Mouse (Mus musculus): ENCODE measurements at regions not wholly inside any gene's neighbourhood (a gene's known extent, or its start where the extent isn't known, plus 50 kb on each side); places are given as distances from the start of the nearest gene placed in this dataset.

DNA sequence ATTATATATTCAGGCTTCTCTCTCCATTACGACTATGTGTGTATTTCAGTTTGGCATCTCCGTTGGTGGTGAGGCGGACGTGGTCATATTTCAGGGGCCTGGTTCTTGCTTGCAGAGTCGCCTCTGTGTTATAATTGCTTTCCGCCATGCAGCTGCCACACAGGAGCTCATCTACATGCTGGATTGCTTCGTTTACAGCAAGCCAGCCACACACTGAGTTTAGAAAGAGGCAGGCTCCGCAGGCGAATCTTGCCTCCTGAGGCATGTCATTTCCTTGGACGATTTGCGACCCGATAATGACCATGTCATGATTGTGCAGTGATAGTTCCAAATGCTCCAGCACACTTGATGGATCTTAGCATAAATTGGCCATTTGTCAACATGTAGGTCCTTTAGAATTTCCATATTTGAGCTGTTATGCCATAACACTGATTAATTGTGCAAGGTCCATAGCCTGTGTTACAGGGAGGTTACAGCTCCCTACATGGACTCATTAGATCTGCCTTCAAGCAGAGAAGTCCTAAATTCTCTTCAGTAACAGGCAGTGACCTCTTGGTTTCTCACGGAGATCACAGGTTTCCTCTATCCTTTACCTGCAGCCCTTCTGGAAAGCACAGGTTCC, 335.9 kb downstream of the Psat1 start:
- no peaks in the 10 kb centered on the region for H3K27me3 ChIP-seq (replicated peaks)
- no peaks in the 10 kb centered on the region for H3K9me3 ChIP-seq (replicated peaks)
- WGBS (ENCODE audit: insufficient replicate concordance) = 70% methylated on average over 13 of the region's 13 CpGs
- H3K4me3 ChIP-seq = no peak overlapping the region
- H3K27ac ChIP-seq = no peak overlapping the region
- H3K4me2 ChIP-seq = no peak overlapping the region
- no peaks in the 10 kb centered on the region for H3K4me1 ChIP-seq
- ATAC-seq = no peak
- no peak overlapping the region for H3K9ac ChIP-seq
- no peaks in the 10 kb centered on the region for H3K36me3 ChIP-seq

DNA sequence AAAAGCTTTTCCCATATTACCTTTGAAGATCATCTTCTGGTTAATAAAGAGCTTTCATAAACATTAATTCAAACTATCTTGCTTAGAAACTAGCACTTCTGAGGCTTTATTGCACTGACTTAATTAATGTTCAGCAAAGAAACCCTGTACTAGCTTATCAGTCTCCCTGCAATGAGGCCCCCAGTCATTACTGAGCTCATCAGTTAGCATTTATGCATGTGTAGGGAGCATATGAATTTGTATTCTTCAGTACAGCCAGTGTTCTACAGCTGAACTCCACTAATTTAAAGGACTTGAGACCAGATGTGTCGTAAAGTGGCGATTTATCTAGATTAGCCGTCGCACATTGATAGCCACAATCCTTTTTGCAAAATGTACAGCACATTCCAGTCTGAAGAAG, 340.7 kb downstream of the Psat1 start:
- Histone ChIP-seq H3K4me2 (no peak overlapping the region), H3K4me3 (no peak overlapping the region), H3K9ac (no peak overlapping the region), H3K4me1 (no peaks in the 10 kb centered on the region), H3K9me3 (replicated peaks) (no peaks in the 10 kb centered on the region), H3K27me3 (replicated peaks) (no peaks in the 10 kb centered on the region), H3K27ac (no peak overlapping the region), H3K36me3 (no peaks in the 10 kb centered on the region)
- 72% methylated on average over 4 of the region's 4 CpGs for WGBS (ENCODE audit: insufficient replicate concordance)
- no peak for ATAC-seq

DNA sequence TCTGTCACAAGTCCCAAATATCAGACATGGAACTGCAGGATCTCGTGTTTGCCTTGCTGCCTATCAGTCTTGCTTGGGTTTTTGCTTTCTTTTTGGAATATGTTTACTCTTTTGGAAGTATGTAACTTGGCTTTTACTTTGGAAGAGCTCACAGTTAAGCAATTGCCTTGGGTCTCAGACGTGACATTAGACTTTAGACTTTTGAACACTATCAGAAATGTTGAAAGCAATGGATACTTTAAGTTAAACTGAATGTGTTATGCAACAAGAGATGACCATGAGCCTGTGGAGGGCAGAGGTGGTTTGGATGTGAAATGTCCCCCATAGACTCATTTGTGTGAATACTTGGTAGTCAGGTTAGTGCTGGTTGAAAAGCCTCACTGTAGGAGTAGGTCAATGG, 354.3 kb downstream of the Psat1 start:
- Histone ChIP-seq H3K27ac (no peak overlapping the region), H3K4me3 (no peak overlapping the region), H3K27me3 (replicated peaks) (no peaks in the 10 kb centered on the region), H3K9me3 (replicated peaks) (no peaks in the 10 kb centered on the region), H3K36me3 (no peaks in the 10 kb centered on the region), H3K4me1 (no peaks in the 10 kb centered on the region), H3K9ac (no peak overlapping the region), H3K4me2 (no peak overlapping the region)
- WGBS (ENCODE audit: insufficient replicate concordance) = 54% methylated on average over 2 of the region's 2 CpGs
- ATAC-seq = no peak

DNA sequence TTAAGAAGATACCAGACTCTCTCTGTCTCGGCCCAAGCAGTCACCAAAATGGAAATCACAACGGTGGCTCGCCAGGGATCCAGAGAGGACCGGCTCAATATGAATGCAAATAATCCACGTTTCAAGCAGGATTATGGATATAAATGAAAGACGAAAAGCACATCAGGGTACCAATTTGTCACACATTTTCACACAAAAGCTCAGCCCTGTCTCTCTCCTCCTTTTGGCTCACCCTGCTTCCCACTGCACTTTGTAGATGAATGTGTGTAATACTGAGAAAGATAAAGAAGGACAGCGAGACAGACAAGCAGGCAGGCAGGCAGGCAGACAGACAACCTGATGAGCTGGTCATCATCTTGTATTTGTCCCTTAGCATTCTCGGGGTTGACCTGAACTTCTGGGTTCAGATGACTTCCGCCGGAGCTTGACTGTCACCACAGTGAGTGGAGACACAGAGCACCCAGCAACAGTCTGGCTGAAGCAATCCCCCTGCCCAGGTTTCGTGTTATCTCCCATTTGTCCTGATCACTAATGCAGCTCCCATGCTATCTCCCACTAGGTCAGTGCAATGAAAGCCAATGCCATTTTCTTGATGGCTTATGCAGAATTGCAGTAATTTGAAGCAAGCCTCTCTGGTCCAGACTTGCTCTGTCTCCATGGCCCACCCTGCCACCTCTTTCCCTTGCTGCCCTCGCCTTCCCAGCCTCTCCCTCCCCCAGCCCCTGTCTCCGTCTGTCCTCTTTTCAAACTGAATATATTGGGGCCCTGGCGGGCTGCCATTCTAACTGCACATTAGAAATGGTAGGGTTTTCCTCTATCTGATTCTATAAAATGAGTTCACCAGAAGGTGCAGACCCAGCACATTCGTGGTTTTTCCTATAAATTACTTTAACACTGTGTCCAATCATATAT, 363.1 kb downstream of the Psat1 start:
- peaks cover 7% of the 10 kb centered on the region; the same call in 1 of the 2 replicates for H3K4me1 ChIP-seq
- H3K36me3 ChIP-seq = no peaks in the 10 kb centered on the region
- no peak for ATAC-seq
- no peak overlapping the region for H3K4me3 ChIP-seq
- no peak overlapping the region for H3K27ac ChIP-seq
- no peaks in the 10 kb centered on the region for H3K27me3 ChIP-seq (replicated peaks)
- H3K4me2 ChIP-seq = no peak overlapping the region
- H3K9me3 ChIP-seq (replicated peaks) = no peaks in the 10 kb centered on the region
- 70% methylated on average over 15 of the region's 15 CpGs for WGBS (ENCODE audit: insufficient replicate concordance)
- no peak overlapping the region for H3K9ac ChIP-seq

DNA sequence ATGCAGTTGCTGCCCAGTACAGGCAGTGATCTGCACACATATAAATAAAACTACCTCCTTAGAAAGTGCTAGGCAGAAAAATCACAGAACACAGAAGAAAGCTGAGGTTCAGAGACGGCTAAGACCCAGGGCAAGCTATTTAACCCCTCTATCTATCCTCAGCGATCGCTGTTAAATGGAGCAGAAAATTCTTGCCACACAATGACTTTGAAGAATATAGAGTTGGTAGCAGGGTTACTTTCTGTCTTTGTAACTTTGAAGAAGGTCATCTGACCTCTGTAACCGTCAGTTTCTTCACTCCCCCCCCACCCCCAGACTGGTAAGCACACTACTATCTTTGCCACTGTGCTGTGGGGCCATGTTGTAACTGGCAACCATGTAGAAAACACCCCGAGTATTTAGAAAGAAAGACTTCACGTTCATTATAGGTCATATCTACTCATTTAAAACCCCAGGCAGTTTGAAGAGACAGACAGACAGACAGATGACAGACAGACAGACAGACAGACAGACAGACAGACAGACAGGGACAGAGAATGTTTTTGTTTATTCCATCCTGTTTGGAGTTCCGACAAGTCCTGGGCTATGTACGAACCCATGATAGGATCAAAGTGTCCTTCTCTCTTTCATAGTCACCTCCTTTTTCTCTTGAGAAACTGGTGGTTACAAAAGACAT, 363.9 kb downstream of the Psat1 start:
- no peak for ATAC-seq
- H3K4me3 ChIP-seq = no peak overlapping the region
- H3K9ac ChIP-seq = no peak overlapping the region
- H3K9me3 ChIP-seq (replicated peaks) = no peaks in the 10 kb centered on the region
- 70% methylated on average over 8 of the region's 8 CpGs for WGBS (ENCODE audit: insufficient replicate concordance)
- no peak overlapping the region for H3K27ac ChIP-seq
- no peaks in the 10 kb centered on the region for H3K36me3 ChIP-seq
- no peaks in the 10 kb centered on the region for H3K27me3 ChIP-seq (replicated peaks)
- no peak overlapping the region for H3K4me2 ChIP-seq
- peaks cover 7% of the 10 kb centered on the region; the same call in 1 of the 2 replicates for H3K4me1 ChIP-seq

DNA sequence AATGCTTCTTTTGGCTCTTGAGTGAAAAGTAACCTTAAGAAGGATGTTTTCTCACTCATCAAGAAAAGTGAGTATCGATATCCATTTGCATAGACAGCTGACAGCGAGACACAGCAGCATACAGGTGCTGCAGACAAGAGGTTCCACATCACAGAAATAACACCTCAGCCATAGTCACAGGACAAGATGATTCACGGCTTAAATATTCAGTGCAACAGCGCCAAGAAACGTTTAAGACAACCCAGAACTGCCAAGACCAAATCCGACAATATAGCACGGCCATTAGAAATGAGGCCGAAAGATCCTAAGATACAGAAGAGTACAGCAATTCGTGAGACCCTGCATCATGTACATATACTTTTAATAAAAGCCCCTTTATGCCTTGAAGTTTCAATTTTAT, 375.9 kb downstream of the Psat1 start:
- 71% methylated on average over 9 of the region's 9 CpGs for WGBS (ENCODE audit: insufficient replicate concordance)
- no peak for ATAC-seq
- Histone ChIP-seq H3K27ac (no peak overlapping the region), H3K9ac (no peak overlapping the region), H3K36me3 (no peaks in the 10 kb centered on the region), H3K4me1 (no peaks in the 10 kb centered on the region), H3K27me3 (replicated peaks) (no peaks in the 10 kb centered on the region), H3K4me2 (no peak overlapping the region), H3K4me3 (no peak overlapping the region), H3K9me3 (replicated peaks) (no peaks in the 10 kb centered on the region)

DNA sequence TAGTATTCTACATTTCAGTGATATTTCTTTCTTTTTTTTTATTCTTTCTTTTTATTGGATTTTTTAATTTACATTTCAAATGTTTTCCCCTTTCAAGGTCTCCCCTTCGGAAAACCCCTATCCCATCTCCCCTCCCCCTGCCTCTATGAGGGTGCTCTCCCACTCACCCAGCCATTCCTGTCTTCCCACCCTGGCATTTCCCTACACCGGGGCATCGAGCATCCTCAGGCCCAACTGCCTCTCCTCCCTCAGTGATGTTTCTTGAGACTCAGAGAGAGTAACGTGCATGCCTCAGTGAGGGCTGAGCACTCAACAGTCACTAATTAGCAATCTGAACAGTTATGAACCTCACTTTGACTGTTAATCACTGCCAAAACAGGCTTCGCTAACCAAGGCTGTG, 385.6 kb downstream of the Psat1 start:
- no peaks in the 10 kb centered on the region for H3K9me3 ChIP-seq (replicated peaks)
- H3K27ac ChIP-seq = no peak overlapping the region
- H3K4me1 ChIP-seq = no peaks in the 10 kb centered on the region
- no peaks in the 10 kb centered on the region for H3K27me3 ChIP-seq (replicated peaks)
- H3K4me2 ChIP-seq = no peak overlapping the region
- H3K9ac ChIP-seq = no peak overlapping the region
- WGBS (ENCODE audit: insufficient replicate concordance) = 76% methylated on average over 5 of the region's 5 CpGs
- H3K36me3 ChIP-seq = no peaks in the 10 kb centered on the region
- H3K4me3 ChIP-seq = no peak overlapping the region
- ATAC-seq = no peak

DNA sequence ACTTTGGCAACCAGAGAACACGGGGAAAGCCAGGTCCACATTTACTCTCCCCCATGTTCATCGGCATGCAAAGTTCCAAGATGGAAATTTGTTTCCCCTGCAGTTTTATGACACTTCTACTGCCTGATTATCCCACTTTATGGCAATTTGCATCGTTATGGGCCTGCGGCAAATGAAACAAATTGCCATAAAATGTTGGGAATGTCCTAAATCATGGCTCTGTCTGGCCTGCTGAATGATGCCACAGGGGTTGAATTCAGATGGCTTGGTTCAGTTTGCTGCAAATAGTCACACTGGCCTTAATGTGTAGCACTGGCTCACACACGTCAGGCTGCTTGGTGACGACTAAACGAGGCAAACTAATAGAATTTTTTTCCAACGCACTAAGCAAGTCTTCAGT, 393.2 kb downstream of the Psat1 start:
- no peak overlapping the region for H3K4me3 ChIP-seq
- H3K9me3 ChIP-seq (replicated peaks) = no peaks in the 10 kb centered on the region
- ATAC-seq = no peak
- H3K27me3 ChIP-seq (replicated peaks) = no peaks in the 10 kb centered on the region
- 70% methylated on average over 8 of the region's 8 CpGs for WGBS (ENCODE audit: insufficient replicate concordance)
- H3K9ac ChIP-seq = no peak overlapping the region
- no peaks in the 10 kb centered on the region for H3K4me1 ChIP-seq
- no peak overlapping the region for H3K4me2 ChIP-seq
- H3K36me3 ChIP-seq = no peaks in the 10 kb centered on the region
- no peak overlapping the region for H3K27ac ChIP-seq

DNA sequence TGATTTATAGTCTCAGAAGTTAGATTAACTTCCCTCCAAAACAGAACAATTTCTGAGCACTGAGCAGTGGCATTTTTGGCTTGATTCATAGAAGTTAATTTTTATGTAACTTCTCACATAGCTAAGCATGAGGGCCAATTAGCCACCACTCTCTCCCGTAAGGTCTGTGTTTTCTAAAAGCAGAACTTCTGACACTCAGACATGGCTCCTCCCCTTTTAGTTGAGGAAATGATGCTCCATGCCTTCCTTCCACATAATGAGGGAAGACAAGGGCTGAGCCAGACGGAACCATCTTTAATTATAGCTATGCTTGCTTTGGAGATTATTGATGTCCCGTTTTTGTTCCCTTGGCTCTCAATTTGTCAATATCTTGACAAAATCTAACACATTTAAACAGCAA, 429.3 kb downstream of the Psat1 start:
- WGBS (ENCODE audit: insufficient replicate concordance) = 28% methylated on average over 3 of the region's 3 CpGs
- no peak overlapping the region for H3K4me2 ChIP-seq

DNA sequence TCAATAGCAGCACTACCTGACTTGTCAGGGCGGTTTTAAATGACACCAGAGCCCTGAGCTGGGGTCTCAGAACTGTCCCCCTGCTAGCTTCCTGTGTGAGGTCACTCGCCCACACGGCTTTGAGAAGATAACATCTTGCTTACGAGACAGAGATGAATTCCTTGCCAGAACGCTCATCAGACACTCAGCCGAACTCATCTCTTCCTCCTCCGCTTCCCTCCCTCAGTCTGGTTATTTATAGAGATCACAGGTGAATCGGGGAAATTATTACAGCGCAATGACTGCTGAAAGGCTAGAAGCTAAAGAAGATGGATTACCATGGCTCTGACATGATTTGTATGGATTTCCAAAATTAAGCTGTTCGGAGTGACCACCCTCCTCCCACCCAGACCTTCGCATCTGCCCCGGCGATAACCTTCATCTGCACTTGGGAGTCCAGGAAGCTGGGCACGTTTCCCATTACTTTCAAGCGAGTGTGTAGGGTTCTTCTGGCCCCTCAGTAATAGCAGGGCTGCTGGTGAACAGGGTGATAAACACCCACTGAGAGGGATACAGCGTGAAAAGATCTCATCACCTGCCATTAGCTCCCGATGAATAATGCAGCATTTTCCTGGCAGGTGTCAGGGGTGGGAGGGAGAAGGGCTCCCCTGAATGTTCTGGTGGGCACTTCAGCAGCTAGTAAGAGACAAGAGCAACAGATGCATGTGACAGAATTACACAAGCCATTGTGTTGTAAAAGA, 430.4 kb downstream of the Psat1 start:
- Histone ChIP-seq H3K4me3 (no peak overlapping the region), H3K36me3 (no peaks in the 10 kb centered on the region), H3K4me2 (no peak overlapping the region), H3K27ac (no peak overlapping the region), H3K4me1 (no peaks in the 10 kb centered on the region), H3K27me3 (replicated peaks) (no peaks in the 10 kb centered on the region), H3K9ac (no peak overlapping the region), H3K9me3 (replicated peaks) (no peaks in the 10 kb centered on the region)
- WGBS (ENCODE audit: insufficient replicate concordance) = 25% methylated on average over 17 of the region's 17 CpGs
- no peak for ATAC-seq

More for the DNA sequence above, 429.3 kb downstream of the Psat1 start:
- Histone ChIP-seq H3K4me1 (no peaks in the 10 kb centered on the region), H3K4me3 (no peak overlapping the region), H3K27me3 (replicated peaks) (no peaks in the 10 kb centered on the region), H3K36me3 (no peaks in the 10 kb centered on the region), H3K9ac (no peak overlapping the region), H3K9me3 (replicated peaks) (no peaks in the 10 kb centered on the region), H3K27ac (no peak overlapping the region)
- ATAC-seq = no peak

DNA sequence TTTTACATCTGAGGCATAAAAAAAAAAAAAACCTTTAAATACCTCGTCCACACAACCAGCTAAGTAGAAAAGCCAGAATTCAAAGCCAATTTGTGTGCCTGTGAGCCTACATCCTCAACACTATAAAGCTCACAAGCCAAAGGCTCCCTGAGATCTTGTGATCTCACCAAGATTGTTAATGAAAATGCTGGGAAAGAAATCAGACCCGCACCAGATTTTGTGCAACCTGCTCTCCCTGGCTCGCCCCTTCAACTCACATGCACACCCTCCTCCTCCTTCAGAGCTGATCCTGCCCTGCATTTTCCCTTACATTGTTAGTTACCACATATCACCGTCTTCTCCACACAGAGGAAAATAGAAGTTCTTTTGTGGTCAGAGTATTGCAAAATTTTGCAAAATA, 433.9 kb downstream of the Psat1 start:
- 63% methylated on average over 4 of the region's 4 CpGs for WGBS (ENCODE audit: insufficient replicate concordance)
- H3K36me3 ChIP-seq = no peaks in the 10 kb centered on the region
- ATAC-seq = no peak
- H3K9ac ChIP-seq = no peak overlapping the region
- no peaks in the 10 kb centered on the region for H3K4me1 ChIP-seq
- H3K27me3 ChIP-seq (replicated peaks) = no peaks in the 10 kb centered on the region
- no peak overlapping the region for H3K4me3 ChIP-seq
- no peaks in the 10 kb centered on the region for H3K9me3 ChIP-seq (replicated peaks)
- no peak overlapping the region for H3K4me2 ChIP-seq
- H3K27ac ChIP-seq = no peak overlapping the region

DNA sequence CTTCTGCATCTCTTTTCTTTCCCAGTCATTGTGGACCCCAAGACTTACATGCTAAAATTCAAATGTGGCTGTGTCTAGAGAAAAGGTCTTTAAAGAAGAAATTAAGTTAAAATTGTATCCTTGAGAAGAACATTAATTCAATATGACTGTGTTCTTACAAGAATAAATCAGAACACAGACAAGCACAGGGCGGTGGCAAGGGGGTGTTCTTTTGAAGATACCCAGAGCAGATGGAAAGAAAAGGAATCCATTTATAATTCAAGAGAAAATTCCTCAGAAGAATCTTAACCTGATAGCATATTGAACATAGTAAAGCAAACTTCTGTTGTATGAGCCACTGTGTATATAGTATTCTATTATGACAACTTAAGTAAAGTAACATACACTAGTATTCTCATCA, 436.7 kb downstream of the Psat1 start:
- Histone ChIP-seq H3K36me3 (no peaks in the 10 kb centered on the region), H3K9me3 (replicated peaks) (no peaks in the 10 kb centered on the region), H3K4me3 (no peak overlapping the region), H3K4me1 (no peaks in the 10 kb centered on the region), H3K9ac (no peak overlapping the region), H3K27ac (no peak overlapping the region), H3K27me3 (replicated peaks) (no peaks in the 10 kb centered on the region), H3K4me2 (no peak overlapping the region)
- 63% methylated on average over 1 of the region's 1 CpGs for WGBS (ENCODE audit: insufficient replicate concordance)
- ATAC-seq = no peak

All from liver, embryonic 12.5 days (tissue).